28 mouse cellular contexts compared by ENCODE assay signal in genomic region chr7:66547694-66548093, GRCm38 (mm10).
"Had no signal": no experiment of that assay in that cellular context is flagged by ENCODE, and none has a peak within 500 bp of the region (broad histone marks: within the 10 kb centered on the region; RNA-seq: fewer than 3 reads in every experiment).

No protein-coding gene starts in this region.

- DNase-seq: gastrocnemius, adult 2 months; gastrocnemius, postnatal 10 days; gastrocnemius, postnatal 25 days; heart, adult 2 months; heart, postnatal 14 days; heart, postnatal 36 days; kidney, adult 11 months; kidney, adult 2 months; kidney, adult 9 months; kidney, postnatal 14 days; kidney, postnatal 36 days; layer of hippocampus, adult 9-11 months; left cerebral cortex, postnatal 4 days had no signal

- H3K9me3 ChIP-seq: heart, embryonic 13.5 days; heart, embryonic 15.5 days; hindbrain, embryonic 10.5 days; hindbrain, embryonic 12.5 days; kidney, embryonic 15.5 days; limb, embryonic 13.5 days; limb, embryonic 15.5 days; liver, embryonic 12.5 days had no signal

- H3K4me3 ChIP-seq: gastrocnemius, adult 2 months; heart, adult 2 months; heart, embryonic 13.5 days; heart, embryonic 15.5 days; hindbrain, embryonic 10.5 days; hindbrain, embryonic 12.5 days; kidney, embryonic 15.5 days; left cerebral cortex, adult 2 months; limb, embryonic 13.5 days; limb, embryonic 15.5 days; liver, embryonic 12.5 days had no signal

- H3K36me3 ChIP-seq: heart, embryonic 13.5 days; heart, embryonic 15.5 days; hindbrain, embryonic 10.5 days; hindbrain, embryonic 12.5 days; kidney, embryonic 15.5 days; limb, embryonic 13.5 days; limb, embryonic 15.5 days; liver, embryonic 12.5 days had no signal

- H3K27me3 ChIP-seq: heart, embryonic 13.5 days; heart, embryonic 15.5 days; hindbrain, embryonic 12.5 days; kidney, embryonic 15.5 days; limb, embryonic 13.5 days; limb, embryonic 15.5 days; liver, embryonic 12.5 days had no signal

- H3K4me1 ChIP-seq: heart, embryonic 13.5 days; heart, embryonic 15.5 days; hindbrain, embryonic 10.5 days; hindbrain, embryonic 12.5 days; liver, embryonic 12.5 days had no signal

- ATAC-seq: hindbrain, embryonic 16.5 days; intestine, embryonic 16.5 days; liver, embryonic 12.5 days had no signal

- H3K9ac ChIP-seq: heart, embryonic 13.5 days; heart, embryonic 15.5 days; hindbrain, embryonic 12.5 days; hindbrain, embryonic 14.5 days; kidney, embryonic 15.5 days; limb, embryonic 13.5 days; limb, embryonic 15.5 days; liver, embryonic 12.5 days; liver, embryonic 14.5 days had no signal

- H3K27ac ChIP-seq: gastrocnemius, adult 2 months; heart, adult 2 months; heart, embryonic 13.5 days; heart, embryonic 15.5 days; hindbrain, embryonic 10.5 days; hindbrain, embryonic 12.5 days; hindbrain, embryonic 14.5 days; kidney, embryonic 15.5 days; kidney, postnatal 0 days; left cerebral cortex, adult 2 months; limb, embryonic 13.5 days; limb, embryonic 15.5 days; liver, embryonic 12.5 days; liver, embryonic 14.5 days had no signal

- H3K4me2 ChIP-seq: heart, embryonic 11.5 days; heart, embryonic 13.5 days; heart, embryonic 15.5 days; hindbrain, embryonic 12.5 days; hindbrain, embryonic 14.5 days; kidney, embryonic 15.5 days; limb, embryonic 13.5 days; limb, embryonic 15.5 days; liver, embryonic 12.5 days had no signal
